Mouse (Mus musculus) limb, embryonic 13.5 days (tissue): ENCODE measurements at regions not wholly inside any gene's neighbourhood (a gene's known extent, or its start where the extent isn't known, plus 50 kb on each side); places are given as distances from the start of the nearest gene placed in this dataset.

Experiments used
- ATAC-seq: fragments of 200-750 bp; cut with Nextera tagmentation; 2 replicates; pipeline ENCODE4 v1.8.0; 2017; ENCODE audit warnings: low read depth, moderate number of reproducible peaks, moderate TSS enrichment; ENCODE audit not compliant: low FRiP score
- H3K27ac ChIP-seq: fragments of 300-500 bp; sonication (generic); 2 replicates; pipeline ENCODE4 v1.5.1; 2015; ENCODE audit warnings: inconsistent platforms, mild to moderate bottlenecking, moderate library complexity
- H3K27me3 ChIP-seq: fragments of 300-500 bp; sonication (generic); 2 replicates; pipeline ENCODE4 v1.6.1; 2015; ENCODE audit warnings: mild to moderate bottlenecking, inconsistent platforms
- H3K36me3 ChIP-seq: fragments of 300-500 bp; sonication (generic); 2 replicates; pipeline ENCODE4 v1.6.1; 2015; ENCODE audit warnings: inconsistent platforms, mild to moderate bottlenecking, moderate library complexity
- H3K4me1 ChIP-seq: fragments of 300-500 bp; sonication (generic); 2 replicates; pipeline ENCODE4 v1.6.1; 2015; ENCODE audit warnings: inconsistent platforms
- H3K4me2 ChIP-seq: fragments of 300-500 bp; sonication (generic); replicated peaks from 2 replicates; pipeline ENCODE4 v1.6.1; 2015; ENCODE audit warnings: inconsistent platforms, mild to moderate bottlenecking, moderate library complexity
- H3K4me3 ChIP-seq: fragments of 300-500 bp; sonication (generic); 2 replicates; pipeline ENCODE4 v1.5.1; 2015; ENCODE audit warnings: moderate library complexity, mild to moderate bottlenecking, inconsistent platforms
- H3K9ac ChIP-seq: fragments of 300-500 bp; sonication (generic); 2 replicates; pipeline ENCODE4 v1.6.1; 2015; ENCODE audit warnings: mild to moderate bottlenecking, inconsistent platforms
- H3K9me3 ChIP-seq: fragments of 300-500 bp; sonication (generic); 2 replicates; pipeline ENCODE4 v1.6.1; 2016; ENCODE audit warnings: inconsistent platforms
- WGBS: fragments of 180-500 bp; shearing (Covaris S2); methylation state at CpG from one replicate; pipeline ENCODE4 v1.1.7; 2015; 5-methylcytosine and 5-hydroxymethylcytosine counted together

DNA sequence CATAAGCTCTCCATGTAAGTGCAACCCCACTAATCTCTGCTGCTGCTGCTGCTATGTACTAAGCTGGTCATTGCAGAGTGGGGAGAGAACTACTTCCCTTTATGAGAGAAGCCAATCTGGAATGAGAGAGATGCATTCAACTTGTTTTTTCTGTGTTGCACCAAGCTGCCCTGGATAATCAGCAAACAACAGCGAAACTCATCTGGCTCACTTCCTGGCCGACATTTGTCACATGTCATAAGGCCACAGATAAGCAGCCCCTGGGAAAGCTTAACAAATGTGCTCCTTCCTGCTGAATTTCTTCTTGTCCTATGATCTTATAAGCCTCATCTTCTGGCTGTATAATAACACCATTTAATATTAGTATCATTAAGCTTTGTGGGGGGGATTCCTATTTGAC, 224.5 kb downstream of the Ube2cbp start:
- Histone ChIP-seq H3K27ac (no peak overlapping the region), H3K27me3 (no peaks in the 10 kb centered on the region), H3K4me2 (no peak overlapping the region), H3K4me3 (no peak overlapping the region), H3K9me3 (no peaks in the 10 kb centered on the region), H3K9ac (no peak overlapping the region), H3K36me3 (no peaks in the 10 kb centered on the region), H3K4me1 (peaks cover 5% of the 10 kb centered on the region; the same call in 1 of the 2 replicates)
- no peak for ATAC-seq
- 55% methylated on average over 2 of the region's 2 CpGs for WGBS

DNA sequence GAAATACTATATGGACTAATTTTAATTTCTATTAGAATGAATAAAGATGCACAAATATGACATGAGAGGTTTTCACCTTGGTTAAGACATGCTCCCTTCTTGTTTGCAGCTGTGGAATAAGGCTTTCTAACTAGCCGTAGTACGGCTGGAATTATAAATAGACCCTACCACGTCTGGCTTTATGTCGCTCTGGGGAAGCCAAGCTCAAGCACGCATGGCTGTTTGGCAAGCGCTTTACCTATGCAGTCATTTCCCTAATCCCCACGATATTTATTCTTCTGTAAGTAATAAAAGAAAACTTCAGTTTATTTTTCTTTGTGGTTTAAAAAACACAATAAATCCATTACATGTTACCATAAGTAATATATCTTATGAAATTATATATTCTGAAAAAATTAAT, 223.9 kb downstream of the Ube2cbp start:
- 34% methylated on average over 7 of the region's 7 CpGs for WGBS
- H3K9ac ChIP-seq = no peak overlapping the region
- H3K4me3 ChIP-seq = no peak overlapping the region
- H3K27me3 ChIP-seq = no peaks in the 10 kb centered on the region
- H3K4me1 ChIP-seq = peaks cover 5% of the 10 kb centered on the region; the same call in 1 of the 2 replicates
- no peak for ATAC-seq
- H3K27ac ChIP-seq = no peak overlapping the region
- no peaks in the 10 kb centered on the region for H3K36me3 ChIP-seq
- no peaks in the 10 kb centered on the region for H3K9me3 ChIP-seq
- no peak overlapping the region for H3K4me2 ChIP-seq

DNA sequence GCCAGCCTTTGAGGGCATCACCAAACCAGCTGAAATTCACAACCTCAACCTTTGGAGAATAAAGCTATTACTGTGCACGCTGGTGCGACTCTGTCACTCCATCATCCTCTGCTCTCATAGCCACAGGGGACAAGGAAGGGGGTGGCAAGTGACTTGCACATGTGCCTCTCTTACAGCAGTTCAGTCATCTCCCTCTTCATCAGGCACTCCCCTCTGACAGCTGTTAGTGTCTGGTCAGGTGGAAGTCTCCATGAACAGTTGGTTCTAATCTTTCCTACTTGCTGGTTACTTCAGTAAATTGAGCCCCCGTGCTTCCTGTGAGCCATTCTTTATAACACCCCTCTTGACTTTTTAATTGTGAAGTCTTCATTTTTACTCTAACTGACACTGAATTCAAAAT, 214.6 kb downstream of the Ube2cbp start:
- Histone ChIP-seq H3K4me2 (no peak overlapping the region), H3K36me3 (no peaks in the 10 kb centered on the region), H3K27ac (no peak overlapping the region), H3K9me3 (no peaks in the 10 kb centered on the region), H3K9ac (no peak overlapping the region), H3K4me1 (no peaks in the 10 kb centered on the region), H3K27me3 (no peaks in the 10 kb centered on the region), H3K4me3 (no peak overlapping the region)
- WGBS = 71% methylated on average over 3 of the region's 3 CpGs
- ATAC-seq = no peak

DNA sequence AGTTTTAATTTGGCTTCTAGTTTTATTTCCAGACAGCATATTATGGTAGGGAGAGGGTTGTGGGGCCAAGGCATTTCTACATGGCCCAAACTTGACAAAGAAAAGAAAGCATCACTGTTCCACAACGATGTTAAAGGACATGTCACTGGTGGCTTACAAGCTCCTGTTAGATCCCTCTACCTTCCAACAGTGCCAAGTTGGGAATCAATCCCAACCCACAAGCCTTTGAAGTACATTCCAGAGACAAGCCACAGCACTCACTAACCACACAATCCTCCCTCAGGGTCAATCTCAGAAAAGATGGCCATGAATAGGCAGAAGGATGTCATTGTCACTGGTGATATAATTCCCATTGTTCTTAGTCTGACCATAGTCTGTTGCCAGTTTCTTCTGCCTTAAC, 213.4 kb downstream of the Ube2cbp start:
- Histone ChIP-seq H3K4me3 (no peak overlapping the region), H3K9me3 (no peaks in the 10 kb centered on the region), H3K4me1 (no peaks in the 10 kb centered on the region), H3K27ac (no peak overlapping the region), H3K9ac (no peak overlapping the region), H3K27me3 (no peaks in the 10 kb centered on the region), H3K4me2 (no peak overlapping the region), H3K36me3 (no peaks in the 10 kb centered on the region)
- WGBS = 66% methylated on average over 1 of the region's 1 CpGs
- ATAC-seq = no peak
